Mouse (Mus musculus): ENCODE measurements around the gene Dlx5. TPM values are rescaled to one million over a fixed set of nuclear protein-coding genes. Genes with fewer than 3 reads are reported as not detected.

Gene Dlx5
- polyA plus RNA-seq, 1 experiment from 2014 or later: not detected

- H3K4me3 ChIP-seq (replicated peaks; ENCODE audit: low read length): no peak overlapping the region
- H3K9me3 ChIP-seq (ENCODE audit: control insufficient read depth, low read length): no peaks in the 10 kb centered on the region
- H3K4me2 ChIP-seq (replicated peaks): no peak overlapping the region
- H3K36me3 ChIP-seq (replicated peaks; ENCODE audit: control insufficient read depth, insufficient read depth): no peaks in the 10 kb centered on the region
- no peak overlapping the region for H3K9ac ChIP-seq
- H3K4me1 ChIP-seq (replicated peaks; ENCODE audit: control insufficient read depth, insufficient read depth, low read length): no peaks in the 10 kb centered on the region
- 4% methylated on average over 5 of the region's 5 CpGs for WGBS
- DNase-seq (ENCODE audit: low spot score) (no peak), ATAC-seq (ENCODE audit: low FRiP score) (no peak)
- H3K27me3 ChIP-seq (ENCODE audit: control insufficient read depth, insufficient read depth, low read length): peaks cover 99% of the 10 kb centered on the region
- no peak overlapping the region for H3K27ac ChIP-seq
These were observed 10.2 kb downstream of the Dlx5 start for GRCm38 (mm10) chr6:6871692-6872091.

GRCm38 (mm10) chr6:6870876-6871420 lies 10.9 kb downstream of the Dlx5 start:
- H3K36me3 ChIP-seq (replicated peaks; ENCODE audit: control insufficient read depth, insufficient read depth): no peaks in the 10 kb centered on the region
- no peak overlapping the region for H3K4me3 ChIP-seq (replicated peaks; ENCODE audit: low read length)
- H3K9ac ChIP-seq: no peak overlapping the region
- no peaks in the 10 kb centered on the region for H3K9me3 ChIP-seq (ENCODE audit: control insufficient read depth, low read length)
- 2% methylated on average over 7 of the region's 7 CpGs for WGBS
- H3K4me2 ChIP-seq (replicated peaks): no peak overlapping the region
- DNase-seq (ENCODE audit: low spot score): no peak
- H3K27ac ChIP-seq: no peak overlapping the region
- no peaks in the 10 kb centered on the region for H3K4me1 ChIP-seq (replicated peaks; ENCODE audit: control insufficient read depth, insufficient read depth, low read length)
- H3K27me3 ChIP-seq (ENCODE audit: control insufficient read depth, insufficient read depth, low read length): peaks cover 99% of the 10 kb centered on the region
- no peak for ATAC-seq (ENCODE audit: low FRiP score)

- no peak for DNase-seq (ENCODE audit: low spot score)
- Histone ChIP-seq H3K4me2 (replicated peaks) (no peak overlapping the region), H3K9ac (no peak overlapping the region), H3K4me1 (replicated peaks; ENCODE audit: control insufficient read depth, insufficient read depth, low read length) (no peaks in the 10 kb centered on the region), H3K9me3 (ENCODE audit: control insufficient read depth, low read length) (no peaks in the 10 kb centered on the region), H3K27me3 (ENCODE audit: control insufficient read depth, insufficient read depth, low read length) (peaks cover 99% of the 10 kb centered on the region), H3K36me3 (replicated peaks; ENCODE audit: control insufficient read depth, insufficient read depth) (no peaks in the 10 kb centered on the region), H3K4me3 (replicated peaks; ENCODE audit: low read length) (no peak overlapping the region), H3K27ac (no peak overlapping the region)
- no peak for ATAC-seq (ENCODE audit: low FRiP score)
- under 1% methylated on average over 11 of the region's 11 CpGs for WGBS
These were observed 11.7 kb downstream of the Dlx5 start for GRCm38 (mm10) chr6:6869961-6870800.

GRCm38 (mm10) chr6:6869041-6869685 lies 12.7 kb downstream of the Dlx5 start:
- WGBS: 3% methylated on average over 13 of the region's 13 CpGs
- no peak for DNase-seq (ENCODE audit: low spot score)
- Histone ChIP-seq H3K36me3 (replicated peaks; ENCODE audit: control insufficient read depth, insufficient read depth) (no peaks in the 10 kb centered on the region), H3K9me3 (ENCODE audit: control insufficient read depth, low read length) (no peaks in the 10 kb centered on the region), H3K4me2 (replicated peaks) (no peak overlapping the region), H3K27me3 (ENCODE audit: control insufficient read depth, insufficient read depth, low read length) (peaks cover 99% of the 10 kb centered on the region), H3K9ac (no peak overlapping the region), H3K4me3 (replicated peaks; ENCODE audit: low read length) (no peak overlapping the region), H3K4me1 (replicated peaks; ENCODE audit: control insufficient read depth, insufficient read depth, low read length) (no peaks in the 10 kb centered on the region), H3K27ac (no peak overlapping the region)
- ATAC-seq (ENCODE audit: low FRiP score): no peak

GRCm38 (mm10) chr6:6867031-6867430 lies 14.9 kb downstream of the Dlx5 start:
- H3K4me1 ChIP-seq (replicated peaks; ENCODE audit: control insufficient read depth, insufficient read depth, low read length): peaks cover 16% of the 10 kb centered on the region; the same call in 1 of the 2 replicates
- no peak for DNase-seq (ENCODE audit: low spot score)

GRCm38 (mm10) chr6:6864441-6865440 lies 17.1 kb downstream of the Dlx5 start:
- ATAC-seq (ENCODE audit: low FRiP score): no peak
- Histone ChIP-seq H3K27ac (no peak overlapping the region), H3K4me3 (replicated peaks; ENCODE audit: low read length) (no peak overlapping the region), H3K9ac (no peak overlapping the region), H3K4me2 (replicated peaks) (no peak overlapping the region), H3K27me3 (ENCODE audit: control insufficient read depth, insufficient read depth, low read length) (peaks cover 95% of the 10 kb centered on the region), H3K36me3 (replicated peaks; ENCODE audit: control insufficient read depth, insufficient read depth) (no peaks in the 10 kb centered on the region), H3K4me1 (replicated peaks; ENCODE audit: control insufficient read depth, insufficient read depth, low read length) (peaks cover 16% of the 10 kb centered on the region; the same call in 1 of the 2 replicates), H3K9me3 (ENCODE audit: control insufficient read depth, low read length) (no peaks in the 10 kb centered on the region)
- 1% methylated on average over 36 of the region's 36 CpGs for WGBS
- no peak for DNase-seq (ENCODE audit: low spot score)

More at GRCm38 (mm10) chr6:6867031-6867430, 14.9 kb downstream of the Dlx5 start:
- Histone ChIP-seq H3K4me3 (replicated peaks; ENCODE audit: low read length) (no peak overlapping the region), H3K9me3 (ENCODE audit: control insufficient read depth, low read length) (no peaks in the 10 kb centered on the region), H3K27ac (no peak overlapping the region), H3K9ac (no peak overlapping the region), H3K4me2 (replicated peaks) (no peak overlapping the region), H3K27me3 (ENCODE audit: control insufficient read depth, insufficient read depth, low read length) (peaks cover 98% of the 10 kb centered on the region), H3K36me3 (replicated peaks; ENCODE audit: control insufficient read depth, insufficient read depth) (no peaks in the 10 kb centered on the region)
- ATAC-seq (ENCODE audit: low FRiP score): no peak
- WGBS: 3% methylated on average over 9 of the region's 9 CpGs

GRCm38 (mm10) chr6:6863955-6864354 lies 17.9 kb downstream of the Dlx5 start:
- no peaks in the 10 kb centered on the region for H3K36me3 ChIP-seq (replicated peaks; ENCODE audit: control insufficient read depth, insufficient read depth)
- no peaks in the 10 kb centered on the region for H3K9me3 ChIP-seq (ENCODE audit: control insufficient read depth, low read length)
- ATAC-seq (ENCODE audit: low FRiP score): peak; percentile 32; the same call in 1 of the 2 replicates
- no peak overlapping the region for H3K27ac ChIP-seq
- peaks cover 95% of the 10 kb centered on the region for H3K27me3 ChIP-seq (ENCODE audit: control insufficient read depth, insufficient read depth, low read length)
- peak overlapping the region; percentile 30 for H3K4me3 ChIP-seq (replicated peaks; ENCODE audit: low read length)
- H3K4me2 ChIP-seq (replicated peaks): peak overlapping the region; percentile 56
- peaks cover 16% of the 10 kb centered on the region; the same call in 1 of the 2 replicates for H3K4me1 ChIP-seq (replicated peaks; ENCODE audit: control insufficient read depth, insufficient read depth, low read length)
- no peak overlapping the region for H3K9ac ChIP-seq
- DNase-seq (ENCODE audit: low spot score): no peak
- 0% methylated on average over 12 of the region's 21 CpGs for WGBS

GRCm38 (mm10) chr6:6863160-6863870 lies 18.6 kb downstream of the Dlx5 start, which contains the start of gene Dlx6:
Gene Dlx6, plus strand, starts transcription at chr6:6863334.
- no peak for DNase-seq (ENCODE audit: low spot score)
- ATAC-seq (ENCODE audit: low FRiP score): peak; percentile 76
- peaks cover 16% of the 10 kb centered on the region; the same call in 1 of the 2 replicates for H3K4me1 ChIP-seq (replicated peaks; ENCODE audit: control insufficient read depth, insufficient read depth, low read length)
- H3K27me3 ChIP-seq (ENCODE audit: control insufficient read depth, insufficient read depth, low read length): peaks cover 95% of the 10 kb centered on the region
- H3K27ac ChIP-seq: no peak within 1 kb of the TSS
- peak within 1 kb of the TSS; percentile 56 for H3K4me2 ChIP-seq (replicated peaks)
- under 1% methylated on average over 42 of the region's 52 CpGs for WGBS
- H3K36me3 ChIP-seq (replicated peaks; ENCODE audit: control insufficient read depth, insufficient read depth): no peaks in the 10 kb centered on the region
- H3K9me3 ChIP-seq (ENCODE audit: control insufficient read depth, low read length): no peaks in the 10 kb centered on the region
- H3K4me3 ChIP-seq (replicated peaks; ENCODE audit: low read length): peak within 1 kb of the TSS; percentile 30
- 0 out of 2 replicates have a peak within 1 kb of the TSS, but pooled peaks have one; percentile 5 for H3K9ac ChIP-seq
